Mouse (Mus musculus) thymus, adult 2 months (tissue): ENCODE results near the gene Meaf6.

Source experiments
- CTCF ChIP-seq: fragments of 200-500 bp; IDR thresholded peaks from 2 replicates; pipeline ENCODE4 v1.5.1; 2012; ENCODE audit warnings: mild to moderate bottlenecking, control low read depth, low read length, moderate library complexity, borderline replicate concordance; ENCODE audit not compliant: control insufficient read depth, poor library complexity, insufficient read depth; ENCODE audit errors: extremely low read depth
- POLR2A ChIP-seq: fragments of 200-500 bp; IDR thresholded peaks from 2 replicates; pipeline ENCODE4 v1.6.1; 2012; ENCODE audit warnings: mild to moderate bottlenecking, low read length, control low read depth, moderate library complexity; ENCODE audit not compliant: control insufficient read depth, poor library complexity, insufficient read depth; ENCODE audit errors: extremely low read depth

DNA sequence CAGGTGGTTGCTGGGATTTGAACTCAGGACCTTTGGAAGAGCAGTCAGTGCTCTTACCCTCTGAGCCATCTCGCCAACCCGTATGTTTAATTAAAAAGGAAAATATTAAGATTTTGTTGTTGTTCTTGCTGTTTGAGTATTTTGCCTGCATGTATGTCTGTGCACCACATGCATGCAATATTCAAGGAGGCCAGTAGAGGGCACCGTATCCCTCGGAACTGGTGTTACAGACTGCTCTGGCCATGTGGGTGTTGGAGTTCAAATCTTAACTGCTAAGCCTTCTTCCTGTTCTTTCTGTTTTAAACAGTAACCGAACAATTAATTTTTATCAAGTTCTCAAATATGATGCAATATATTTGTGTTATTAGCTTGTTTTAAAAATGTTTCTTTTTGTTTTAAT lies 47.5 kb downstream of the Meaf6 start:
- no peak for TF ChIP-seq CTCF
- no peak for TF ChIP-seq POLR2A
